Mouse (Mus musculus): ENCODE measurements around the gene Vps37c. TPM values are rescaled to one million over a fixed set of nuclear protein-coding genes. Genes with fewer than 3 reads are reported as not detected.

The Vps37c gene
- polyA plus RNA-seq, 1 experiment from 2014 or later: 31.8 TPM

- no peaks in the 10 kb centered on the region for H3K9me3 ChIP-seq
- H3K9ac ChIP-seq: no peak overlapping the region
- H3K4me2 ChIP-seq: no peak overlapping the region
- no peaks in the 10 kb centered on the region for H3K36me3 ChIP-seq (replicated peaks)
- H3K4me3 ChIP-seq: no peak overlapping the region
- H3K27me3 ChIP-seq (replicated peaks): no peaks in the 10 kb centered on the region
- no peak for ATAC-seq (replicated peaks)
- no peak overlapping the region for H3K27ac ChIP-seq
- WGBS: 92% methylated on average over 6 of the region's 6 CpGs
- peaks cover 5% of the 10 kb centered on the region; the same call in 1 of the 2 replicates for H3K4me1 ChIP-seq
These were observed 63.6 kb downstream of the Vps37c start for GRCm38 (mm10) chr19:10752106-10752505.

DNA sequence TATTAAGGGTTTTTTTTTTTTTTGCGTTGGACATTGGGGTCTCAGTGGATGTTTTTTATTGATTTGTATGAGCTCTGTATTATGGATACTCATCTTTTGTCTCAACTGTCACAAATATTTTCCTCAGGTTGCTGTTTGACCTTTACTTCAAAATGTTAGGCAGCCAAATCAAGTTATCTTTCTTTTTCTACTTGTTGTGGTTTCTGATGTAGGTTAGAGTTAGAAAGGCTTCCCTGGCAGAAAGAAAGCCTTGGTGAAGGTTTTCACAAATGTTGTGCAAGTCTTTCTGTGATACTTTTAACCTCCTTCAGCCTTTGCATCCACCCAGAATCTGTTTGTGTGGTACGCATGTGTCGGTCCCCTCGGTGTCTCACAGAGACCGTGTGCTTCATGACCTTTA lies 64.1 kb downstream of the Vps37c start:
- Histone ChIP-seq H3K27ac (no peak overlapping the region), H3K36me3 (replicated peaks) (no peaks in the 10 kb centered on the region), H3K4me3 (no peak overlapping the region), H3K9ac (no peak overlapping the region), H3K4me1 (peaks cover 5% of the 10 kb centered on the region; the same call in 1 of the 2 replicates), H3K9me3 (no peaks in the 10 kb centered on the region), H3K4me2 (no peak overlapping the region), H3K27me3 (replicated peaks) (no peaks in the 10 kb centered on the region)
- ATAC-seq (replicated peaks): no peak
- WGBS: 93% methylated on average over 5 of the region's 5 CpGs

DNA sequence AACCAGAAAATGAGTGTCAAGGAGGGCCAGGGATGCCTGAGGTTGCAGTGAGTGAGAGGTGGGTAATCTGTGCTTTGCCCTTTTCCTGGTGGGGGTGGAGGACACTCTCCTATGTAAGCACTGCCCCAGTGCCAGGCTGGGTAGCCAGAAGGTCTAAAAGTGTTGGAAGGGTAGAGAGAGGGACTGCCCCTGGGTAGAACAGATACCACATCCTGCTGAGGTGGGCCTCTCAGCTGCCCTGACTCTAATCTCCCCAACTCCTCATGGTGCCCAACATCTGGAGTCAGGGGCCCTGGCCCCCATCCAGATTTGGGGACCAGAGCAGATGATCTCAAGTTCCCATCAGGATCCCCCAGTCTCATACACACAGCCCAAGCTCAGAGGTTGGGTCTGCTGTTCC lies 68.6 kb downstream of the Vps37c start:
- no peaks in the 10 kb centered on the region for H3K9me3 ChIP-seq
- ATAC-seq (replicated peaks): no peak
- no peak overlapping the region for H3K4me2 ChIP-seq
- H3K9ac ChIP-seq: no peak overlapping the region
- H3K36me3 ChIP-seq (replicated peaks): no peaks in the 10 kb centered on the region
- H3K4me3 ChIP-seq: no peak overlapping the region
- H3K4me1 ChIP-seq: no peaks in the 10 kb centered on the region
- H3K27ac ChIP-seq: no peak overlapping the region
- no peaks in the 10 kb centered on the region for H3K27me3 ChIP-seq (replicated peaks)

- ATAC-seq (replicated peaks): no peak
- H3K4me2 ChIP-seq: no peak overlapping the region
- no peaks in the 10 kb centered on the region for H3K27me3 ChIP-seq (replicated peaks)
- H3K4me1 ChIP-seq: no peaks in the 10 kb centered on the region
- WGBS: 78% methylated on average over 2 of the region's 2 CpGs
- no peaks in the 10 kb centered on the region for H3K9me3 ChIP-seq
- H3K4me3 ChIP-seq: no peak overlapping the region
- no peak overlapping the region for H3K27ac ChIP-seq
- no peak overlapping the region for H3K9ac ChIP-seq
- H3K36me3 ChIP-seq (replicated peaks): no peaks in the 10 kb centered on the region
These were observed 69.0 kb downstream of the Vps37c start for GRCm38 (mm10) chr19:10757526-10757925.

DNA sequence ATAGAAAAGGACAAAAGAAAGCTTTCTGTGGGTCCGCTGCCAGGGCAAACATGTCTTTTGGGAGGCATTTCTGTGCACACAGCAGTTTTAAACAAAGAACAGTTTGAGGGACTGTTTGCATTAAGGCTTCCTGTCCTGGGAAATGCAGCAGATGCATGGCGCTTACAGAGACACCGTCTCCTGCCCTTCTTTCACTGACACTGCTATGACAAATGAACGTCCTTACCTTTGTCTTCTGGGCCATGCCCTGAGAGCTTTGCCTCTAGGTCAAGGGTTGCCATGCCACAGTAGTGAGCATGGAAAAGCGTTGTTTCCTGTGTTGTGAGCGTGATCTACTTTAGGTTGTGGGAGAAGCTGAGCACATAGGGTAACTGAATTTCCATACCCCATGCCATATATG lies 70.2 kb downstream of the Vps37c start:
- no peak overlapping the region for H3K4me3 ChIP-seq
- 71% methylated on average over 6 of the region's 6 CpGs for WGBS
- no peak overlapping the region for H3K9ac ChIP-seq
- H3K27me3 ChIP-seq (replicated peaks): no peaks in the 10 kb centered on the region
- H3K4me2 ChIP-seq: no peak overlapping the region
- no peaks in the 10 kb centered on the region for H3K9me3 ChIP-seq
- no peaks in the 10 kb centered on the region for H3K4me1 ChIP-seq
- H3K36me3 ChIP-seq (replicated peaks): no peaks in the 10 kb centered on the region
- H3K27ac ChIP-seq: no peak overlapping the region
- ATAC-seq (replicated peaks): no peak

GRCm38 (mm10) chr19:10759525-10759924 lies 71.0 kb downstream of the Vps37c start:
- Histone ChIP-seq H3K4me3 (no peak overlapping the region), H3K27me3 (replicated peaks) (no peaks in the 10 kb centered on the region), H3K4me2 (no peak overlapping the region), H3K27ac (no peak overlapping the region), H3K4me1 (no peaks in the 10 kb centered on the region), H3K9ac (no peak overlapping the region), H3K36me3 (replicated peaks) (no peaks in the 10 kb centered on the region), H3K9me3 (no peaks in the 10 kb centered on the region)
- ATAC-seq (replicated peaks): no peak

GRCm38 (mm10) chr19:10759983-10760831 lies 71.7 kb downstream of the Vps37c start:
- H3K4me2 ChIP-seq: no peak overlapping the region
- no peaks in the 10 kb centered on the region for H3K4me1 ChIP-seq
- no peak overlapping the region for H3K9ac ChIP-seq
- no peaks in the 10 kb centered on the region for H3K36me3 ChIP-seq (replicated peaks)
- no peak overlapping the region for H3K4me3 ChIP-seq
- ATAC-seq (replicated peaks): no peak
- H3K9me3 ChIP-seq: no peaks in the 10 kb centered on the region
- 89% methylated on average over 9 of the region's 9 CpGs for WGBS
- H3K27ac ChIP-seq: no peak overlapping the region
- no peaks in the 10 kb centered on the region for H3K27me3 ChIP-seq (replicated peaks)

DNA sequence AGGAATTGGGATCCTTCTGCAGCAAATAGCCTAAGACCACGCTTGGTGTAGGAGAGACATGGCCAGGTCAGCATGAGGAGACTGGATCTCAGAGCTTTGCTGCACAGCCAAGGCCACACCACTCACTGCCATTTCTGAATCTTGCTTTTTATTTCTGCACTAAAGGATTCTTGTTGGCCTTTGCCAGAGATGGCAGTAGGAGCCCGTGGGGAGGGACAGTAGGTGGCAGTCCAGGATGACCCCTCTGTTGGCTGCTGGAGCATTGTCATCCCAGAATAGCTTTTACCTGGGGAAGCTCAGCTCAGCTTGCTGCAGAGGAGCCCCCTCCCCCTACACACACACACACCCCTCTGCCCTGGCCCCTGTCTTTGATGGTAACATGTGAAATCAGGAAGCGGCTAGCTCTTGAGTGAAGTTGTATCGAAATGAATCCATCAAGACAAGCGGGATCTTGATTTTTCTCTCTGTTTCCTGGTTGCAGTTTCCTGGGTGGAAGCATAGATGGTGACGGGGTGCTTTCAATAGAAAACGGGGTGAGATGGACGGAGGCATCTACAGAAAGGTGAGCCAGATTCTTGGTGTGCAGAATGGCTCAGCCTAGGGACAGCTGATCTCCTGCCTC lies 73.4 kb downstream of the Vps37c start:
- no peak for ATAC-seq (replicated peaks)
- Histone ChIP-seq H3K9me3 (no peaks in the 10 kb centered on the region), H3K36me3 (replicated peaks) (no peaks in the 10 kb centered on the region), H3K27me3 (replicated peaks) (no peaks in the 10 kb centered on the region), H3K9ac (no peak overlapping the region), H3K4me3 (no peak overlapping the region), H3K4me1 (no peaks in the 10 kb centered on the region), H3K4me2 (no peak overlapping the region), H3K27ac (no peak overlapping the region)
- 86% methylated on average over 8 of the region's 8 CpGs for WGBS

GRCm38 (mm10) chr19:10762468-10762867 lies 73.9 kb downstream of the Vps37c start:
- Histone ChIP-seq H3K4me2 (no peak overlapping the region), H3K4me3 (no peak overlapping the region), H3K36me3 (replicated peaks) (no peaks in the 10 kb centered on the region), H3K4me1 (no peaks in the 10 kb centered on the region), H3K9me3 (no peaks in the 10 kb centered on the region), H3K27me3 (replicated peaks) (no peaks in the 10 kb centered on the region), H3K27ac (no peak overlapping the region), H3K9ac (no peak overlapping the region)
- WGBS: 92% methylated on average over 6 of the region's 6 CpGs
- no peak for ATAC-seq (replicated peaks)

DNA sequence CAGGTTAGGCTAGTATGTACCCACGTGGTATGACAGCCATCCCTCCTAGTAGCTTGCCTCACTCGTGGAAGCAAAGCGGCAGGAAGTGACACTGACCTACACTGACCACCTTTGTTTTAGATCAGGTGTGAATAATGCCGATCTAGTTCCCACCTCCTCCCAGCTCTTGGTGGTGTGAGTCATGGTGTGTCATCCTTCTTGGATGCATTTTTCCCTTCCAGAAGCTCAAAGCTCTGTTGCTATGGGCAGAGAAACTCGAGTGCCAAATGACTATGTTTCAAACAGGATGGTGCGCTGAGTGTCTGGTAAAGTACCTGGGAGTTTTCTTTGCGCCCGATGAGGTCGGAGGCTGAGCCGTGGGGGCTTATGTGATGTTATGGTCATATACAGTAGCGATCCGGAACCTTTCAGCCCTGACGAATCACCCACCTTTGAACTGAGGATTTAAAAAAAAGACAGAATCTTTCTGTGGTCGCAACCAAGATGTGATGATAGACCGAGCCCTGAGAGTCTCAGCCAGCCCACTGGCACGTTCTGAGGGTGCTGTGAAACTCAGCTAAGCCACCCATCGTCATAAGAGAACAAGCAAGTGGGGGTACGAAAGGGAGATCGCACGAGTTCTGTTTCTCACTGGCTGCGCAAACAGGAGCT lies 75.0 kb downstream of the Vps37c start:
- Histone ChIP-seq H3K4me3 (no peak overlapping the region), H3K4me1 (no peaks in the 10 kb centered on the region), H3K27ac (no peak overlapping the region), H3K9ac (no peak overlapping the region), H3K27me3 (replicated peaks) (no peaks in the 10 kb centered on the region), H3K4me2 (no peak overlapping the region), H3K9me3 (no peaks in the 10 kb centered on the region), H3K36me3 (replicated peaks) (no peaks in the 10 kb centered on the region)
- ATAC-seq (replicated peaks): no peak
- 85% methylated on average over 21 of the region's 21 CpGs for WGBS
